Mouse (Mus musculus) limb, embryonic 11.5 days (tissue): ENCODE data around the gene Gm21822. TPM values are rescaled to one million over a fixed set of nuclear protein-coding genes. Genes with fewer than 3 reads are reported as not detected.
"Not testable (repeated sequence)": the region's sequence is repeated elsewhere in the genome, so short reads cannot be mapped to it uniquely, and the experiment has no call there.

Experiments used
- ATAC-seq: fragments of 200-750 bp; cut with Nextera tagmentation; 2 replicates; pipeline ENCODE4 v1.8.0; 2017; ENCODE audit warnings: low read depth; ENCODE audit not compliant: insufficient number of reproducible peaks, low FRiP score, low TSS enrichment
- DNase-seq: peaks from one replicate; pipeline ENCODE4 v3.0.0-alpha.2; 2015; ENCODE audit warnings: low spot score
- H3K27ac ChIP-seq: fragments of 300-500 bp; sonication (generic); replicated peaks from 2 replicates; pipeline ENCODE4 v1.5.1; 2014; ENCODE audit warnings: low read depth, mild to moderate bottlenecking, low read length
- H3K27me3 ChIP-seq: fragments of 300-500 bp; sonication (generic); 2 replicates; pipeline ENCODE4 v1.6.1; 2014; ENCODE audit warnings: mild to moderate bottlenecking, low read length, mixed read lengths; ENCODE audit not compliant: control insufficient read depth, insufficient read depth
- H3K36me3 ChIP-seq: fragments of 300-500 bp; sonication (generic); 2 replicates; pipeline ENCODE4 v1.6.1; 2014; ENCODE audit warnings: mild to moderate bottlenecking, low read length, moderate library complexity, mixed read lengths; ENCODE audit not compliant: control insufficient read depth, insufficient read depth
- H3K4me1 ChIP-seq: fragments of 300-500 bp; sonication (generic); 2 replicates; pipeline ENCODE4 v1.6.1; 2014; ENCODE audit warnings: low read length, mixed read lengths; ENCODE audit not compliant: control insufficient read depth, insufficient read depth
- H3K4me2 ChIP-seq: fragments of 300-500 bp; sonication (generic); 2 replicates; pipeline ENCODE4 v1.6.1; 2014; ENCODE audit warnings: low read depth, mild to moderate bottlenecking, moderate library complexity; ENCODE audit not compliant: severe bottlenecking
- H3K4me3 ChIP-seq: fragments of 300-500 bp; sonication (generic); 2 replicates; pipeline ENCODE4 v1.5.1; 2014; ENCODE audit warnings: low read depth, low read length
- H3K9ac ChIP-seq: fragments of 300-500 bp; sonication (generic); 2 replicates; pipeline ENCODE4 v1.6.1; 2014; ENCODE audit warnings: mild to moderate bottlenecking, low read length
- H3K9me3 ChIP-seq: fragments of 300-500 bp; sonication (generic); 2 replicates; pipeline ENCODE4 v1.6.1; 2016; ENCODE audit warnings: low read length; ENCODE audit not compliant: control insufficient read depth
- WGBS: fragments of 180-500 bp; shearing (Covaris S2); extraction: QIAGEN DNeasy Blood & Tissue Kit; methylation state at CpG from one replicate; pipeline ENCODE4 v1.1.7; 2014; 5-methylcytosine and 5-hydroxymethylcytosine counted together
- polyA plus RNA-seq: library from polyadenylated mRNA; unstranded; fragments of >200 nt; fragmentation: Nextera tagmentation; extraction: Ambion mirVana; gene quantifications from 2 replicates; pipeline ENCODE4 v1.2.1, GENCODE M21; 2014

The Gm21822 gene
- not detected in 2 replicates for polyA plus RNA-seq

- not testable (repeated sequence) for H3K9me3 ChIP-seq, ATAC-seq, H3K4me1 ChIP-seq, H3K27ac ChIP-seq, DNase-seq, H3K27me3 ChIP-seq, H3K9ac ChIP-seq, H3K36me3 ChIP-seq, H3K4me3 ChIP-seq, H3K4me2 ChIP-seq
- WGBS: no CpG with 5 or more reads among the region's 3 CpGs
Observed at GRCm38 (mm10) chrY:18654182-18654581, at the start of gene Gm21822. TSS of gene Gm21822 (plus strand) at chrY:18654482.
